Mouse (Mus musculus) hindbrain, embryonic 16.5 days (tissue): Measurements from ENCODE around the gene Zc3h7a. TPM values are rescaled to one million over a fixed set of nuclear protein-coding genes. Genes with fewer than 3 reads are reported as not detected.

Source experiments
- ATAC-seq: fragments of 200-750 bp; cut with Nextera tagmentation; 2 replicates; pipeline ENCODE4 v1.8.0; 2017; ENCODE audit warnings: moderate TSS enrichment, moderate library complexity
- H3K27ac ChIP-seq: fragments of 300-500 bp; sonication (generic); 2 replicates; pipeline ENCODE4 v1.5.1; 2014; ENCODE audit warnings: low read depth, mild to moderate bottlenecking, control low read depth, low read length, moderate library complexity
- H3K27me3 ChIP-seq: fragments of 300-500 bp; sonication (generic); replicated peaks from 2 replicates; pipeline ENCODE4 v1.6.1; 2014; ENCODE audit warnings: low read length; ENCODE audit not compliant: control insufficient read depth, insufficient read depth
- H3K36me3 ChIP-seq: fragments of 300-500 bp; sonication (generic); 2 replicates; pipeline ENCODE4 v1.6.1; 2014; ENCODE audit warnings: mild to moderate bottlenecking, low read length, moderate library complexity, mixed read lengths; ENCODE audit not compliant: control insufficient read depth, insufficient read depth
- H3K4me1 ChIP-seq: fragments of 300-500 bp; sonication (generic); 2 replicates; pipeline ENCODE4 v1.6.1; 2014; ENCODE audit warnings: low read depth, low read length; ENCODE audit not compliant: control insufficient read depth, insufficient read depth
- H3K4me2 ChIP-seq: fragments of 300-500 bp; sonication (generic); 2 replicates; pipeline ENCODE4 v1.6.1; 2014; ENCODE audit warnings: mild to moderate bottlenecking, low read length, control low read depth, moderate library complexity
- H3K4me3 ChIP-seq: fragments of 300-500 bp; sonication (generic); 2 replicates; pipeline ENCODE4 v1.5.1; 2014; ENCODE audit warnings: mild to moderate bottlenecking, low read length, control low read depth, moderate library complexity
- H3K9ac ChIP-seq: fragments of 300-500 bp; sonication (generic); 2 replicates; pipeline ENCODE4 v1.6.1; 2014; ENCODE audit warnings: low read depth, mild to moderate bottlenecking, control low read depth, low read length, moderate library complexity
- H3K9me3 ChIP-seq: fragments of 300-500 bp; sonication (generic); 2 replicates; pipeline ENCODE4 v1.6.1; 2014; ENCODE audit warnings: mild to moderate bottlenecking, low read length, moderate library complexity; ENCODE audit not compliant: control insufficient read depth
- WGBS: fragments of 180-500 bp; shearing (Covaris S2); extraction: QIAGEN DNeasy Blood & Tissue Kit; methylation state at CpG from one replicate; pipeline ENCODE4 v1.1.7; 2014; 5-methylcytosine and 5-hydroxymethylcytosine counted together
- polyA plus RNA-seq: library from polyadenylated mRNA; unstranded; fragments of >200 nt; fragmentation: Nextera tagmentation; extraction: Ambion mirVana; gene quantifications from 2 replicates; pipeline ENCODE4 v1.2.1, GENCODE M21; 2015

Gene Zc3h7a
- polyA plus RNA-seq, result 67.0 and 75.8 TPM in 2 replicates

DNA sequence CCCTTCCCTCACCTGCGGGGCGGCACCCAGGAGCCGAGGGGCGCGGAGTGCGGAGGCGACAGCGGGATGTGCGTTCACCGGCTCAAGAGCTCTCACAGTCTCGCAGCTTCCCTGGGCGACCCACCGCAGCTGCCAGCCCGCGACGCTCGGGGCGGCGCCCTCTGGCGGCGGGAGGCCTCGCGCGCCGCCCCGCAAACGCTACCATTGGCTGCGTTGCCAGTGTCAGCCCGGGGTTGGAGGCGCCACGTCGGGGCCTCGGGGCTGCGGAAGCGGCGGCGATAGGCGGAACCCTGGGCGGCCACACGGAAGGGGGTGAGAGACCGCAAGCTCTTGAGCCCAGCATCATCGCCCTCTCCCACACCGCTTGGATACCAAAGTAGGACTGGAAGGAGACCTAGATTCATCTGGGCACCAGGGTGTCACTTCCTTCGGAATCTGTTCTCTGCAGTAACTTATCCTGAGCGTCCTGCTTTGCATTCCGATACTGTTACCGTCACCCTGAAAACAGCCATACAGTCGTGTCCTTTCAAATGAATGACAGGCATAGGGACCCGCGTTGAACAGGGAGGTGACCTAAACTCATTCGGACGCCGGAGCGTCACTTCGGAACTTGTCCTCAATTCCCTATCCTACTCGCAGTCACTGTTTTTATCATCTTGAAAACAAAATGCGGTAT is at the start of gene Zc3h7a:
Zc3h7a (minus strand) TSS at position 186 of the 676 bp plus-strand sequence.
- peak; percentile 96 for ATAC-seq
- H3K27ac ChIP-seq, result peak within 1 kb of the TSS; percentile 87
- 0% methylated on average over 51 of the region's 57 CpGs for WGBS

DNA sequence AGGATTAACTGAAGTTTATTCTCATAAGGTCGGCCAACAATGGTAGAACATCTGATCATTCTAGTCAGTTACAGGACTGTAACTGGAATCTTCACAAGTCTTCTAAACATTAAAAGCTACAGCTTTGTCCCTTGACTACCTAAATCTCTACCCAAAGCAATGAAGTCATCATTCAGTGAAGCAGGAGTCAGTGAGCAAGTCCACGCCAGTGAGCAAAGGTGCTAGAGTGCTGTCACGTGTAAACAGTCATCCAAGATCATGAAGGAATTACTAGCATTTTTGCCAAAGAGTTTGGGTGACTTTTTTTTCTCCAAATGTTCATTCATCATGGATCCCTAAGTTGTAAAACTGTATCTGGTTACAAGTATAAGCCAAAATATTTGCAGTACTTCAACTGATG is 41.6 kb upstream of the Zc3h7a start:
- Histone ChIP-seq H3K4me1 (no peaks in the 10 kb centered on the region), H3K36me3 (peaks cover 24% of the 10 kb centered on the region), H3K4me2 (no peak overlapping the region), H3K27ac (no peak overlapping the region), H3K4me3 (no peak overlapping the region), H3K27me3 (no peaks in the 10 kb centered on the region), H3K9ac (no peak overlapping the region), H3K9me3 (no peaks in the 10 kb centered on the region)
- 92% methylated on average over 3 of the region's 3 CpGs for WGBS
- no peak for ATAC-seq

More for the DNA sequence above, at the start of gene Zc3h7a:
- Histone ChIP-seq H3K27me3 (no peaks in the 10 kb centered on the region), H3K9me3 (no peaks in the 10 kb centered on the region), H3K9ac (peak within 1 kb of the TSS; percentile 83), H3K4me1 (peaks cover 13% of the 10 kb centered on the region), H3K4me3 (peak within 1 kb of the TSS; percentile 79), H3K36me3 (no peaks in the 10 kb centered on the region), H3K4me2 (peak within 1 kb of the TSS; percentile 87)

DNA sequence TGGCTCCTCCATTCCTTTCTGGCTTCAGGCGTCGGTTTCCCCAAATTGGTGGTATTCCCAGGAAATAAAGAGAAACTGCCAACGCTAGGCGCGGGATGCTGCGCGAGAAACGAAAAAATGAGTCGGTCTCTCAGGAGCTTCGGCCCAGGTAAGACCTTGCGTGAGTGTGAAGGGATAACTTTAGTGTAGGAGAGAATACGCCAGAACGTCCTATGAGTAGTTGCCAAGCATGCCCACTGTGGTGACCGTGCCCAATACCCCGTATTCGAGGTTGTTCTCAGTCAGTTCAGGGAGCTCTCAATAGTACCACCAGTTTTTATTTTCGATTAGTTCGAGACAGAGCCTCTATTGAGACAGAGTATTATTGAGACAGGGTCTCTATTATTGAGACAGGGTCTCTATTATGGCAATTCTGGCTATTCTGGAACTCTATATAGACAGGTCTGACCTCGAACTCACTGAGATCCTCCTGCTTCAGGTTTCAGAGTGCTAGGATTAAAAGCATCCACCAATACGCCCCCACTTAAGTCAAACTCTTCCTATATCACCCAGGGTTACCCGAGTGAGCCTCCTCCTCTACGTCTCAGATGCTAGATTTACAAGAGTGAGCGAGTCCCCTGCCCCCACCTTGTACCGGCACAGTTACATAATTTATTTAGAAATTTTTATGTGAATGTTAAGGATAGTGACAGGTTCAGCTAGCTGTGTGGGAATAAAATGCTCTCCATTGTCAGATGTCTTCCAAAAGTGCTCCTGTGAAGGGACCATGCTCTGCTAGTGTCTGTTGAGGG is 27.6 kb upstream of the Zc3h7a start:
- Histone ChIP-seq H3K36me3 (peaks cover 18% of the 10 kb centered on the region), H3K4me1 (peaks cover 20% of the 10 kb centered on the region), H3K4me2 (peak overlapping the region; percentile 91), H3K9ac (peak overlapping the region; percentile 62), H3K27ac (peak overlapping the region; percentile 67; the same call in 1 of the 2 replicates), H3K9me3 (no peaks in the 10 kb centered on the region), H3K27me3 (no peaks in the 10 kb centered on the region), H3K4me3 (peak overlapping the region; percentile 98)
- peak; percentile 48 for ATAC-seq
- WGBS, result 10% methylated on average over 24 of the region's 24 CpGs

DNA sequence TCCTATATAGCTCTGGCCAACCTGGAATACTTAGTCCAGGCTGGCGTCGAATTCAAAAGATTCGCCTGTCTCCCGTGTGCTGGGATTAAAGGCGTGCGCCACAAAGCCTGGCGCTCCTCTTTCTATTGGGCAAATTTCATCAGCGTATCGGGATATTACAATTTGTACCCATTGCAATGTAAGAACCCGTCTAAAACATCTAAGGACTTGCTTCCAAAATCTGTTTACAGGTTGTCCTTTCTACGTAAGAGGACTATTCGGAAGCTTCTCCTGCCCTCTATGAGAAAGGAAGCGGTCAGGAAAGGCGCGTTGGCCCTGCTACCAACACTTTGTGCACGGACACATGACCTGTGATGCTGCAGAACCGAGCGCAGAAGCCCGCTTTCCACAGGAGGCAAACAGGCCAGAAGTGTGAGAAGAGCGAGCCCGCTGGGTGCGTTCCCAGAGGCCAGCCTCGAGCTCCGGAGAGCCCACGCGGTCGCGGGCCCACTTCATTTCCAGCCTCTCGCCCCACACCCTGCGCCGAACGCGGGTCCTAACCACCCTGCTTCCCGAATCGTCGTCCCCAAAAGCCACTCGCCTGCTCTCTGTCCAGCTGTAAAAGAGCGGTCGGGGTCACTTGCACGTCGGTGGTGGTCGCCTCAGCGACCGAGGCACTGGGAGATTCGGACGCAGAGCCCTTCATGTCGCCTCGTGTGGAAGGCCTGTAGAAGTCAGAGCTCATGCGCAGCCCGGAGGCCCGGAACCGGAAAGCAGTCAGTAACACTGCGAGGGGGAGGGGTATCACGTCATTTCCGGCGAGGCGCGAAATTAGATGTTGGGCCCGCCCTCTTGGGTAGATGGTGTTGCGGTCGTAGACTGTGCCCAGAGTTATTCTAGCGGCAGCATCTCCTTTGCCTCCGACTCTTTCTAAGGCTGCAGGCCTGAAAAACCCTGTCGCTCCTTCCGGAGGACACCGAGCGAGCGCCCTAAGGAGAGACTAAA is 26.7 kb upstream of the Zc3h7a start, which contains the start of gene Rsl1d1:
Rsl1d1 (minus strand) TSS at position 761 of the 984 bp plus-strand sequence.
- H3K4me1 ChIP-seq, result peaks cover 20% of the 10 kb centered on the region
- peak within 1 kb of the TSS; percentile 85 for H3K9ac ChIP-seq
- peaks cover 23% of the 10 kb centered on the region for H3K36me3 ChIP-seq
- no peaks in the 10 kb centered on the region for H3K27me3 ChIP-seq
- H3K4me2 ChIP-seq, result peak within 1 kb of the TSS; percentile 95
- peak; percentile 99 for ATAC-seq
- H3K9me3 ChIP-seq, result no peaks in the 10 kb centered on the region
- peak within 1 kb of the TSS; percentile 98 for H3K4me3 ChIP-seq
- H3K27ac ChIP-seq, result peak within 1 kb of the TSS; percentile 83
- under 1% methylated on average over 68 of the region's 68 CpGs for WGBS

DNA sequence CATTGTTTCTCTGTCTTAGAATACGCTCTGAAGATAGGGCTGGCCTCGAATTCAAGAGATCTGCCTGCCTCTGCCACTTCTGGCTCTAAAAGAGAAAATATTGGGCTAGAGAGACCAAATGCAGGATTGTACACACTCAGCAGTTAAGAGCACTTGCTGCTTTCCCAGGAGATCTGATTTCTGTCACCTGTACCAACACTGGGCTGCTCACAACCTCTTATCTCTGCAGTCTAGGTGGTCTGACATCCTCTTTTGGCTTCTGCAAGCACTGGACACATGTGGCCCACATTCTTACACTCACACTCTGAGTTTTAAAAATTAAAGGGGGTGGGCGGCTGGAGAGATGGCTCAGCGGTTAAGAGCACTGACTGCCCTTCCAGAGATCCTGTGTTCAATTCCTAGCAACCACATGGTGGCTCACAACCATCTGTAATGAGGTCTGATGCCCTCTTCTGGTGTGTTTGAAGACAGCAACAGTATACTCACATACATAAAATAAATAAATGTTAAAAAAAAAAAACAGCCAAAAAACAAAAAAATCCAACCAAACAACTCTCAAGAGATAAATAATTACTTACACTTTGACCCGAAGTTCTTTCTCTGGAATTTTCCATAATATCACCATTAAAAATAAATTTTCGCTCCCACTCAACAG is 25.7 kb upstream of the Zc3h7a start:
- ATAC-seq, result no peak
- WGBS, result 72% methylated on average over 6 of the region's 6 CpGs
- peaks cover 20% of the 10 kb centered on the region for H3K4me1 ChIP-seq
- peak overlapping the region; percentile 95 for H3K4me2 ChIP-seq
- H3K27ac ChIP-seq, result no peak overlapping the region
- no peaks in the 10 kb centered on the region for H3K27me3 ChIP-seq
- no peak overlapping the region; the same call in 1 of the 2 replicates for H3K9ac ChIP-seq
- H3K9me3 ChIP-seq, result no peaks in the 10 kb centered on the region
- H3K36me3 ChIP-seq, result peaks cover 31% of the 10 kb centered on the region
- H3K4me3 ChIP-seq, result peak overlapping the region; percentile 98

DNA sequence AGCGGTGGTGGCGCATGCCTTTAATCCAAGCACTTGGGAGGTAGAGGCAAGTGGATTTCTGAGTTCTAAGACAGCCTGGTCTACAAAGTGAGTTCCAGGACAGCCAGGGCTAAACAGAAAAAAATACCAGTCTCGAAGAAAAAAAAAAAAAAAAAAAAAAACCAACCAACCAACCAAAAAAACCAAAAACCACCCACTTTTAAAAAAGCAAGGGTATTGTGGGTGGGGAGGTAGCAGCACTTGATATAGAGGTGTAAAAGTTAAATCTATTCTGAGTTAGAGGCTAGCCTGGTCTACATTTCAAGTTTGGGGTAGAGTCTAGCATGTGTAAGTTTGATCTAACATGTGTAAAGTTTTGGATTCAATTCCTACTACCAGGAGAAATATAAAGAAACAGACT is 24.1 kb upstream of the Zc3h7a start:
- no peak for ATAC-seq
- peaks cover 41% of the 10 kb centered on the region for H3K36me3 ChIP-seq
- no peak overlapping the region for H3K27ac ChIP-seq
- no peaks in the 10 kb centered on the region for H3K27me3 ChIP-seq
- H3K4me1 ChIP-seq, result peaks cover 20% of the 10 kb centered on the region
- no peaks in the 10 kb centered on the region for H3K9me3 ChIP-seq
- no peak overlapping the region for H3K9ac ChIP-seq
- 96% methylated on average over 3 of the region's 3 CpGs for WGBS
- H3K4me2 ChIP-seq, result no peak overlapping the region
- no peak overlapping the region for H3K4me3 ChIP-seq

DNA sequence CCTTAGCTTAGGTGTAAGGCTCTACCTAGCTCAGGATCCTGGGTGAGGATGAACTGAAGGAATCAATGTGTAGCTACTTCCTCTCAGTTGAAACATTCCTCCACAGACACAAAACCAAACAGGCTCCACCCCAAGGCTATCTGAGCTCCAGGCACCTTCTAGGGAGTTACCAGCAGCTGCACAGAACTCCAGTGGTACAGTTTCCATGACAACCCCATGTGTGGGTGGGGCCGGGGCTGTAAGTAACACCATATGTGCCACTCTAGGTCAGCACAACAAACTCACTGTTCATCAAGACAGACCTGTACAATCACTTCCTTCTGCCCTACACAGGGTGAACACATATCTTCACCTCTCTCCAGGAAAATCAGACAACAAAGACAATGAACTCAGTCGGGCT is 22.3 kb upstream of the Zc3h7a start:
- no peak for ATAC-seq
- Histone ChIP-seq H3K36me3 (peaks cover 55% of the 10 kb centered on the region), H3K27ac (no peak overlapping the region), H3K27me3 (no peaks in the 10 kb centered on the region), H3K4me3 (no peak overlapping the region), H3K9me3 (no peaks in the 10 kb centered on the region), H3K4me1 (peaks cover 8% of the 10 kb centered on the region), H3K9ac (no peak overlapping the region), H3K4me2 (no peak overlapping the region)
- WGBS, result 71% methylated on average over 2 of the region's 2 CpGs

DNA sequence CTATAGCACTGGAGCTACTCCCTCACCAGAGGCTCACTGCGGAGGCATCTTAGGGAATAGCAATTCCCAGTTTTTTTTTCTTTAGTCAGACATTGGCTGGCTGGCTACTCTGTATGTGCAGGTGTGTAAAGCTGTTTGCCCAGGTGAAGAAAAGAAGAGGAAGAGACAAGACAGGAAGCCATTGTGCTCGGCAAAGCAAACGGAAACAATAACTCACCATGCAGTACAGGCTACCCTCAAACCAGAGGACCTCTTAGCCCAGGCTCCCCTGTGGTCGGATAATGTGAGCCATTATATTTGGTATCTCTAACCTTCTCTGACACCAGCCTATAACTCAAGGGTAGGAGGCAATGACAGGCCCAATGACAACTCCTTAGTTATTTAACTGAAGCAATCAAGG is 20.9 kb upstream of the Zc3h7a start:
- Histone ChIP-seq H3K4me1 (peaks cover 8% of the 10 kb centered on the region), H3K36me3 (peaks cover 63% of the 10 kb centered on the region), H3K9ac (no peak overlapping the region), H3K27ac (no peak overlapping the region), H3K9me3 (no peaks in the 10 kb centered on the region), H3K4me2 (no peak overlapping the region), H3K27me3 (no peaks in the 10 kb centered on the region), H3K4me3 (no peak overlapping the region)
- WGBS, result 93% methylated on average over 4 of the region's 4 CpGs
- ATAC-seq, result no peak
